Mouse (Mus musculus) liver (tissue): ENCODE results near the gene Mafg.
"Not testable (repeated sequence)": the region's sequence is repeated elsewhere in the genome, so short reads cannot be mapped to it uniquely, and the experiment has no call there.

Source experiments
- DNase-seq: peaks from one replicate; pipeline ENCODE4 v3.0.0-alpha.2; 2020; ENCODE audit warnings: mixed read lengths

Mafg gene

DNA sequence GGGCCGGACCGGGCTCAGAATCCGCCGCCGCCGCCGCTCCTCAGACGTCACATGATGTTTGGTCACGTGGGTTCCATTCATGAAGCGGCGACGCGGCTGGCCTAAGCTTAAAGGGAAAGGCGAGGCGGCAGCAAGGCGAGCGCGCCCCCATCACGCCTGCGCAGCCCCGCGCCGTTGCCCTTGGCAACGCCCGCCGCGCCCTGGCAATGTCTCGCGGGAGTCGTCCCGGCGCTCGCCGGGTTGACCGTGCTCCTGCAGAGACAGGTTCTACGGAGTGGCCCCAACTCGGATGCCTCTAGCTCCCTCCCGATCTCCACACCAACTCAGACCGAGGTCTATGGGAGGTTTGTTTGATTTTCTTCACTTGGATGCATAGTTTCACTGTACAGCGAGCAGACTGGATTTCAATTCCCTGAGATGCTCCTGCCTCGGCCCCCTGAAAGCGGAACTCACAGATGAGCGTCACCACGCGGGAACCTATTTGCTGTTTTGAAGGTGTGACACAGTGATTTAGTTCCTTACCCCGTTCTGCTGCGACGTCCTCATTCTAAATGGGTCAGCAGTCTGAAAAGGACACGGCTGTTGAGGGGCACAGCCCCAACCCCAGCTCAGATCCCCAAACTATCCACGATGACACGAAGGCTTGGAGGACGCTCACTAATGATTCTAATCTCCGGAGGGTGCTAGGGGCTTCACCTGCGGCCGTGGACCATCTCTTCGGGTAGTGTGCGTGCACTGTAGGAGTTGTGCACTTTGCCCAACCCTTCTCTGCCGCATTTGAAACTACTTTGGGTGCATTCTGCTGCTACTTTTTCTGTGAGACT is at the start of gene Mafg:
Mafg (minus strand) TSS at position 81 of the 824 bp plus-strand sequence.
- DNase-seq = peak; percentile 96

DNA sequence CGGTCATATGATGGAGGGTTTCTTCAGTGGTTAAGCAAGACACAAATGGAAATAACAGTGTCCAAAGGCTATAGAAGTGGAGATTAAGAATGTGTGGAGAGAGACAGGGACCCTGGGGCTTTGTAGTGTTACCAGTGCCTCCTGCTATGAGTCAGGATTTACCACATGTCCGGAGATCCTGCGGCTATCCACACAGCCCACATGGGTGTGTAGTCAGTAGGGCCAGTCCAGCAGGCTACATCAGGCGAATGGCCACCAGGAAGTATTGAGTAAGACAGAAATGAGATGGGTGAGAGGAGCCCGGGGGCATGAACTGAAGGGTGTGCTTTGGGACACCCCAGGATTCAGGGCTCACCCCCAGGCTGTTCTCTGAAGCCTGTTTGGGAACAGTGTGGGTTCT is 49.3 kb upstream of the Mafg start:
- no peak for DNase-seq

DNA sequence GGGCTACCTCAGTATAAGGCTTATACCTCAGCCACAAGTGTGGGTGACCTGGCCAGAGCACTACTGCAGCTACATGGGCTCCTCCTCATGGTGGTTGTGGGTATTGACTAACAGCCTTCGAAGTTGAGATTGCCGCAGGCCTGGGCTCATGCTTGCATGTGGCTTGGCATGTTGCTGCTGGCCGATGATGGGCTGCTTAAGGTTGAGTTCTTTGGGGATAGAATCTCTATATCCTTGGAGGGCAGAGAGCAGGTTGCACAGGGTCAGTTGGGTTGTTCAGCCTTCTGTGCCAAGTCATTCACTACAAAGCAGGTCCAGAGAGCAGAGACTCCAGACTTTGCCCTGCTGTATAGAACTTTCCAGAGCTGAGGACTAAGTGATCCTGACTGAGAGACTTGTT is 46.5 kb upstream of the Mafg start:
- DNase-seq = peak; percentile 33

DNA sequence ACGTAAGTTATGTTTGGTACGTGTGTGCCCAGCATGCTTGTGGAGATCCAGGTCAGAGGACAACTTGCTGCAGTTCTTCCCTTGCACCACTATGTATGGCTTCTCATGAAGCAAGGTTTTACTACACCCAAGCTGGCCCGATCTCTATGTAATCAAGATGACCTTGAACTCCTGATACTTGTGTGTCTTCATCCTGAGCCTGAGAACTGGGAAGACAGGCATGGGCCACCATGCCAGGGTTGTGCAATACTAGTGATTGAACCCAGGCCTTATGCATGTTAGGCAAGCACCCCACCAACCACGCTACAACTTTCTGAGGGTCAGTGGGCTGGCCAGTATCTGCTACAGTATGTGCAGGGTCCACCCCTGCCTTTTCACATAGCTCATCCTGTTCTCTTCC is 43.6 kb upstream of the Mafg start:
- no peak for DNase-seq

DNA sequence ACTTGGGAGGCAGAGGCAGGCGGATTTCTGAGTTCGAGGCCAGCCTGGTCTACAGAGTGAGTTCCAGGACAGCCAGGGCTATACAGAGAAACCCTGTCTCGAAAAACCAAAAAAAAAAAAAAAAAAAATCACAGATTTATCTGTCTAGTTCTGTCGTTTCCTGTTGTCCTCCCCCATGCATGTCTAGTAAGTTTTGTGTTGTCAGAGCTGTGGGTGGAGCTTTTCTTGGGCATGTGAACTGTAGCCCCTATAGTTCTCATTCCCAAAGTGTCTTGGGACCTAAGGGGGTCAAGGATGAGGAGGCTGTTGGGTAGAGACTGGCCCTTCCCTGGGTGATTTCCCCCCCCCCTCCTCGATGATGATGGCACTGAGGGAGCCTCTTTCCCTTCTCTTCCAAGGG is 42.5 kb upstream of the Mafg start:
- not testable (repeated sequence) for DNase-seq

DNA sequence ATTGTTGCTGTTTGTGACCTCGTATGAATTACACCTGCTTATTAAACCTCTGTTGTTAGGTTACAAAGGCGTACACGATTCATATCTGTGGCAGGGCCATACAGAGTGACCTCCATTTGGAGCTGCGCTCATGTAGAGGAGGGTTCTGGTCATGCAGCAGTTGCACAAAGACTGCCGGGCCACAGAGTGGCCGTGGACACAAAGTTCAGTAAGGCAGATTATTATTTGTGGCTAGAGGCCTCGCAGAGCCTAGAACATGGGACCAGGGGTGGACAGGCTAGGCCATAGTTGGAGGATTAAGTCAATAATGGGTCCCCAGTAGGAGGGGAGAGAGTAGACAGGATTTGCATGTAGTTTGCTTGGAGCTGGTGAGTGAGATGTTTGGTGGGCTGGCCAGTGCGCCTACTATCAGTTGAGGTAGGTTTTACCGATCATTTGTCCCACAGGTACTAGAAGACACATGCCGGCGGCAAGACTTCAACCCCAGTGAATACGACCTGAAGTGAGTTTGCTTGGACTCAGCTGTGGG is 40.3 kb upstream of the Mafg start:
- no peak for DNase-seq

DNA sequence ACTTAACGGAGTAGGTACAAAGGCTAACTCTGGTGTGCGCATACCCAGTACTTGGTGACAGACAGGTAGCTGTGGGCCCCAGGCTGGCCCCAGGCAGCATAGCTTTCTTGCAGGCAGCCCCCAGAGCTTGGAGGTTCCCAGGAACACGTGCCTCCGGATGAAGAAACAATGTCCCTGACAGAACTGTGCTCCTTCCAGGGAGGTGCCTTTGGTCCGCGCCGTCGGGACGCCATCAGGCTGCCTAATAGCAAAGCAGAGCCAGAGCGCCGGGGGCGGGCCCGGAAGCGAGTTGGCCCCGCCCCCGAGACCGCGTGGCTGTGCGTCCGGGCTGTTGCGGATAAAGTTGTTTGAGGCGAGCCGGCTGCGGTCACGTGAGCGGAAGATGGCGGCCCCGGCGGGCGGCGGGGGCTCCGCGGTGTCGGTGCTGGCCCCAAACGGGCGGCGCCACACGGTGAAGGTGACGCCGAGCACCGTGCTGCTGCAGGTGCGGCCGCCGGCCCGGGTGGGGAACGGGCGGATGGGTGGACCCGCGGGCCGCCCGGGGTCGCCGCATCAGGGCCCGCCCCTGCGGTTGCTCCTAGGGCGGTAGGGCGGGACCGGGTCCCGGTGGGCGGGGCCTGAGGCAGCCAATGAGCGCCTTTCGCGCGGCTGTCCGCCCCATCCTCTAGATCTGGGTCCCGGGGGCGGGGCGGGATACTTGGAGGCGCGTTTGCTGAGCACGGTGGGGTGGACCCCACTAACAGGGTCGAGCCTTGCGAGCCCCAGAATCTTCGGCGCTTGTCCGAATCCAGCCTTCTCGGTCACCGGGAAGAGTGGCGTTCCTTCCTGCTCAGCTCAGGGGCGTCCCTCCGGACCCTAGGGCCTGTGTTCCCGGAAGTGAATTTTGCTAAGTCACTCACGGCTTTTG is 39.5 kb upstream of the Mafg start, which contains the start of gene Aspscr1:
Aspscr1 (plus strand) TSS at position 287 of the 907 bp plus-strand sequence.
- peak; percentile 99 for DNase-seq

DNA sequence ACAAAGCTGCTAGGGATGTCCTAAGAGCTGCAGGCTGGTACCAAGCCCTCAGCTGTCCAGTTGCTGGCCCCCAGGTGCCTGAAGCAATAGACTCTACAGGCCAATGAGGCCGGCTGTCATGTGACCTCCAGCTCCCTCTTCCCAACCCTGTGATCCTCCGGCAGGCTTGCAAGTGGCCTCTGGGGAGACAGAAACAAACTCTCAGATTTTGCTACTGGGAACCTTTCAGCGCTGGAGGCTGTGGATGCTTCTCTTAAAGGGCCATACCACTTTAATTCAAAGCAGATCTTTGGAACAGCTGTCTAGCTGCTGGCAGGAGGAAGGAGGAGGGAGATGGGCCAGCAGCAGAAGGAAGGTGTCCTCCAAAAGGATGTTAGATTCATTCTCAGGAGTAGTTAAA is 33.2 kb upstream of the Mafg start:
- no peak for DNase-seq

DNA sequence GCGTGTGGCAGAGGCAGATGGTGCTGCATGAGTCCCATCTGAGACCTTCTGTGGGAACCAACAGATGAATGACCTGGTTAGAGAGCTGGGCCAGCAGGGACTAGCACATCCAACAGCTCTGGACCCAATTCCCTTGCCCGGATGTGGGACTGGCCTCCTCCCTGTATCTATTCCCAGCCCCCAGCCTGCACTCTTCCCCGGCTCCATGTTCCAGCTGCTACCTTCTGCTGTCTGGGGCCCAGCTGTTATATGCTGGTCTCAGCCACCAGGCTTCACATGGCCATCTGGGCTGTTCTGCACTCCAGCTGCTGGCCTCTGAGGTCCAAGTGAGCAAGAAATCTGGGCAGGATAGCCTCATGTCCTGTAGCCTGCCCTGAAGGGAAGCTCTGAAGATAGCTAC is 32.0 kb upstream of the Mafg start:
- DNase-seq = no peak

DNA sequence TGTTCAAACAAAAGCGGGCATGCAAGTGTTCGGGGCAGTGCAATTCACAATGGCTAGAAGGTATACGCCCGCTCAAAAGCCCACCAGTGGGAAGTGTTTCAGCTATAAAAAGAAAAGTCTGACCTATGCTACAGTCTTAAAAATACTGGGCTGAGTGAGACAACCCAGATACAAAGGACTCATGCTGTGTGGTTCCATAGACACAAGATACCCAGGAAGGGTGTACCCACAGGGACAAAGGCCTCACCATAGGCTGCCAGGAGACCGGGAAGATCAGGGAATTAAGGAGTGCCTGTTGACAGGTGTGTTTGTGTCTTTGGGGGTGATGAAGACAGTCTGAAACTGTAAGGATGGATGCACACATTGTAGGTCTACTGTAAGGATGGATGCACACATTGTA is 30.3 kb upstream of the Mafg start:
- no peak for DNase-seq

DNA sequence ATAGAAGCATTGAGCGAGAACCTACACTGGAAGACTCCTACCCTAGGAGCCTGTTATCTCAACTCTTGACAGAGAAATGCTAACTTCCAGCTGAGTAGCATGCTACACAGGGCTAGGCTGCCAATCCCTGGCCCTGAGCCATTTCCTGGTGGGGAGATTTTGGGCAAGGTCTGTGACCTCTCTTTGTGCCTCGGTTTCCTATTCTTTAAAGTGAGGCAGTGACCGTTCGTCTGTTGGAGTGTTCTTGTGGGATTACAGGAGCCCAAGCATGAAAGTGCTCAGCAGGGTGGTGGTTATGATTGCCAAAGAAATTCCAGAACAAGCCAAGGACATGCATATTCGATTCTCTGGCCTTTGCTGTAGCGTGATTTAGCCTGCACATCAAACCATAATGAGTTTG is 29.4 kb upstream of the Mafg start:
- DNase-seq = no peak

DNA sequence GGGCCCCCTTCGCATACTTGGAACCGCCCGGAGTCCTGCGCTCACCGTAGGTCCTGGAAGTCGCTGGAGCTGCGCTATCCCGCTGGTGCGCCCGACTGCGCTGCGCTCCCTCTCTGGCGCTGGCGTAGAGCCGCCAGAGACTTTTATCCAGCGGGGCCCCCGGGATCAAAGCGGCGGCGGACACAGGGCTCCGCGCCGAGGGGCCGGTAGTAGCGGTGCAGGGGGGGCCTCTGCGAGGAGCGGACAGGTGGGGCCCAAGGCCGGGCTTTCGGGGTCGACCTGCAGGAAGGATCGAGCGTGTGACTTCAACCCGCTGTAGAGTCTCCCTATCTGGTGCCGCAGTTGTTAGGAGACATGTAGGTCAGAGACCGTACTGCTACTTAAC is 27.7 kb upstream of the Mafg start, which contains the start of gene Notum:
Notum (minus strand) TSS at position 100 of the 385 bp plus-strand sequence.
- DNase-seq = no peak

DNA sequence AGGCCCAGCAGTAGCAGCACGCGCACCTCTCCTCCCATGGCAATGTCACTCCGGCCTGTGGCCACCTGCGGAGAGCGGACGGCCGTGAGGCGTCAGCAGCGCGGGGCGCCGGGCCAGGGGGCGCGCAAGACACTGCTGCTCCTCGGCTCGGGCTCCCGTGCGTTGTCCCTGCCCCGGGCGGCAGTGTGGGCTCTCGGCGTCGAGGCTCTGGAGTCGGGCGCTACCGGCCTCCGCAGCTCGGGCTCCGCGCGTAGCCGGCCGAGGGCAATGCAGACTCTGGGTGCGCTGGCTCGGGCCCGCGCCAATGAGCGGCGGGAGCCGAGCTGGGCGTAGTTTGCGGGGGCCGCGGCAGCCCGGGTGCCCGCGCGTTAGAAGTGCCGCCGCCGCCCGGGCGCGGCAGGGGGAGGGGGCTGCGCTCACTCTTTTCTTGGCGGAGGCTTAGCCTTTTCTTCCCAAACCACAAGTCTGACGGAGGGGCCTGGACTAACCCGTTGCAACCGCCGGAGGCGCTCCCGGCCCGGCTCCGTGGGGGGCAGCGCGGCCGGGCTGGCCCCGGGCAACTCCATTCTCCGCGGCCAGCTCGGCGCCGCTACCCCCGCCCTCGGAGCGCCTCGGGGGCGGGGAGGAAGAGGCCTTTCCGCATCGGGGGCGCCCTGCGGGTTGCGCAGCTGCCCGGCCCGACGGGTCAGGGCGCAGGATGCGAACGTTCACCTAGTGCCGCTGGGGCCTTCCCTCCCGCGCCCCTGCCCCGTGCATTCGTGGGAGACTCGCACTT is 27.1 kb upstream of the Mafg start:
- DNase-seq = peak; percentile 31

DNA sequence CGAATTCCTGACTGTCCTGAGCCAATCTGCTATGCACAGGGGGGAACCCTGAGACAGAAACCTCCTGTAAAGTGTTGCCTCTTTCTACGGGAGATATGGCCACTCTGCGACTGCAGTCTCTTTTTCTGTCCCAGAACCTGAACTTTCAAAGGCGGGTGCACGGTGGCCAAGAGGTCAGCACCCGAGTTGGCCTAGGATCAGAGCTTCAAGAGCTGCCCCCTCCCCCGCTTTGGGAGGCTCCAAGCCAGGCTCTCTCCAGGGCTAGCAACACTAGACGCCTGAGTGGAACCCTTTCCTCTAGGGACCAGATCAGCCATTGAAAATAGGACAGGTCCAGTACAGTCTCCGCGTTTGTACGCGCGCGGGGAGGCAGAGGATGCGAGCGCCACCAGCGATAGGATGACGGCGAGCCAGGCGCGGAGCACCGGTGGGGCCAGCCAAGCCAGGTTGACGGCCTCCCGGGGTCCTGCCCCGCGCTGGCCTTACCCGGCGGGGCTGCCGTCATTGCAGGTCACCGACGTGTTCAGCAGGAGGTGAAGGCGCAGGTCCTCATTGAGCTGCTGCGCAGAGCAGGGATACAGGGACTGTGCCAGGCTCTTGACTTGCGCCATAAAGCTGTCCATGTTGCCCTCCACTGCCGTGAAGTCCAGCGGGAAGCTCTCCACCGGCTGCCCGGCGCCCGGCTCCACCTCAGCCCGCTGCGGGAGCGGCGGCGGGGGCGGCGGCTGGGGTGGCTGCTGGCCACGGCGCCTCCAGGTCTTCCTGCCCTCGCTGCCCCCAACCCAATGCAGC is 26.3 kb upstream of the Mafg start:
- DNase-seq = no peak

DNA sequence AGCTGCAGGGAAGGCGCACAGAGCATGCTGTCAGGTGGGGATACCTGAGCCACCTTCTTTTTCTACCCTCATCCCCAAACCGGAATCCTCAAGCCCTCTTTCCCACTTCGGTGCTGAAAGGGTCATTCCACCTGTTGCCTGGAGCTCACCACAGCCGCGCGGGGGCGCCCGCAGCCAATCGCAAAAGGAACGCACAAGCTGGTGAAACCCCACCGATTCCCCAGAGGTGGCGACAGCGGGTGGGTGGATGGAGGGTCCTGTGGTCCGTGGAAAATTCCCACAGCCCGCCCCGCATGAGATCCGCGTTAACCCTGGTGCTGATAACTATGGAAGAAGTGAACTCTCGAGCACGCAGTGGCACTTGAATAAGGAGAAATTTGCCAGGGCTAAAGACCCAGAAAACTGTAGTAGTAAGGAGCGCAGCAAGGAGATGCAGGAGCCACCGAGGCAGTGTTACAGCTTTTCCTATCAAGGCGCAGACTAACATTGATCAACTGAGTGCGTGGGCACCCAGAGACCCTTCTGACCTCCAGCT is 25.5 kb upstream of the Mafg start:
- peak; percentile 80 for DNase-seq

DNA sequence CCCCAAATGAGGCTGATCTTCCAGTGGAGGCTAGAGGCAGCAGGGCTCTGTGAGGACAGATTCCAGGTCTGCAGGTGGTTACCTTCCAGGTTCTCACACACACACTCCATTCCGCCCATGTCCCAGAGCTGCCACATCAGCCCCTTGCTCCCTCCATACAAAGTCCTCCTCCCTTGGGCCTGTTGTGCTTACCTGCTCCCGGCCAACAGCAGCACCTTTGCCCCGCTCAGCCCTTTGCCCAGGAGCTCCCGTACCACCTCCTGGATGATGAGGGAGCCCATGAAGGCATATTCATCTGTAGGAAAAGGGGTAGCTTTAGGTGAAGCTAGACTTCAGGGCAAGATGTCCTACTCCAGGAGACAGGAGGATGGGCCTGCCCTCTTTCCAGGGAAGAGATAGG is 23.9 kb upstream of the Mafg start:
- no peak for DNase-seq

DNA sequence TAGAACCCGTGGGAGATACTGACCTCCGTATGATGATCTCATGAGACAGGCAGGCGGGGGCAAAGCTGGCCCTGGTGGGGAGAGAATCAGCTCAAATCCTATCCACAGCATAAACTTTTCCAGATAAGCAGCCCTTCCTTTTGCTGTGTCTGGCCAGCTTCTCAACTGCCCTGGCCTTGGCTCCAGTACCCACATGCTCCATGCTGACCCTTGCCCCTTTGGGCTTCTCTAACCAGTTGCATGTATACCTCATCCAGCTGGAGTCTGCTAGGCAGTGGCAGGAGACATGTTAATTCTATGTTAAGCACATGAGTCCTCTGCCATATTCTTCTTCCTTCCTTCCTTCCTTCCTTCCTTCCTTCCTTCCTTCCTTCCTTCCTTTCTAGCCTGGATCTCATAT is 21.3 kb upstream of the Mafg start:
- DNase-seq = no peak

DNA sequence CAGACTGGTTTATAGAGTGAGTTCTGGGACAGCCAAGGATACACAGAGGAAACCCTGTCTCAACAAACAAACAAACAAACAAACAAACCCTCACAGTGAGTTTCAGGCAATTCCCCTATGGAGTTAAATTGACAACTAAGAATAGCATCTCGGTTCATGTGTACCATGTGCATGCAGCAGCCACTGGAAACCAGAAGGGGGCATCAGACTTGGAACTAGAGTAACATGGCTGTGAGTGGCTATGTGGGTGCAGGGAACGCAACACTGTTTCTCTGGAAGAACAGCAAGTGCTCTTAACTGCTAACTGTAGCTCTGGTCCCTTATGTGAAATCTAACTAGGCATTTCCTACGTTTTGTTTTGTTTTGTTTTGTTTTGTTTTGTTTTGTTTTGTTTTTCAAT is 18.5 kb upstream of the Mafg start:
- no peak for DNase-seq

DNA sequence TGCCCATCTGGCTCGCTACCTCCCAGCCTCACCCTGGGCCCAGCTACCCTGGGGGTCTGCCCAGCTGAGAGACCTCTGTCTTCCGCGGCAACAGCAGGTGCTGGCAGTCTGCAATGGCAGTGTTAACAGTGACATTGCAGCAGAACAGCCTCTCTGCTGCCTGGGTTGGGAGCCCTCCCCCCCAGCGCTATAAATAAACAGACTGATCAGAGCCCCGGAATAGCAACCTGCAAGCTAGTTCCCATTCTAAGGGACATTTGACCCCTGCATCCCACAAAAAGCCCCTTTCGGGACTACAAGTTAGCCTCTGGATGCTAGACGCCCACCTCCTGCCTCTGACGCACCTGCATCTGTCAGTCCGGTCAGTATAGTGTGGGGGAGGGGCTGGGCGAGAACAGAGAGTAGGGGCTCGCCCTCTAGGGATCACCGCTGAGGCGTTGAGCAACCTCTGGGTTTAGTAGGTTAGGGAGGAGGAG is 14.6 kb upstream of the Mafg start, which contains the start of gene Myadml2:
Myadml2 (minus strand) TSS at position 158 of the 476 bp plus-strand sequence.
- DNase-seq = peak; percentile 64

DNA sequence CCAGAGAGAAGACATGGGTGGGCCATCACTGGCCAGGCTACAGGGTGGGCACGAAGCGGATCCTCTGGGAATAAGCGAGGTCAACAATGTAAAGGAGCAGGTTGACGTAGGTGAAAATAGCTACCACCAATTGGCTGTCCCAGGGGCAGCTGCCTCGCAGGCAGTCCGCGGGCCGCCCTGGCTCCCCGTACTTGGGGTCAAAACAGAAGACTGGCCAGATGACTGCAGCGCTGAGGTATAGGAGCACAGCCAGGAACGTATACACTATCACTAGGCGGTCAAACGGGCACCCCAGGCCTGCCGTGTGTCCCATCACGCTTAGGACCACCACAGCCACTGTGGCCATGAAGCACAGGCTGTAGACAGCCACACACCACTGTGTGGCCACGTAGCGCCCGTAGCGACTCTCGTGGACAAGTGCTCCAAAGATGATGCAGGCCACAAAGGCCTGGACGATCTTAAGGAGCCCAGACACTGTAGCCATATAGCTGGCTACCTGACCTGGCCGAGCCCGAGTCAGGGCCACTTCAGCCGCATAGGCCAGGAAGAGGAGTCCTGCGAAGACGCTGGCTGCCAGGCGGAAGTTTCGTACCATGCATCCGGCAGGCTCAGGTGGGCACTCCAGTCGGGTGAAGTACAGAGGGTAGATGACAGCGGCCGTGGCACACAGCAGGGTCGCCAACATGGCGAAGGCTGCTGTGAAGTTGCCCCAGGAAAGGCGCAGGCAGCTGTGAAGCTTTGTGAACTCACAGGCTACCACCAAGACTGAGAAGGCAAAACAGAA is 13.8 kb upstream of the Mafg start:
- no peak for DNase-seq

DNA sequence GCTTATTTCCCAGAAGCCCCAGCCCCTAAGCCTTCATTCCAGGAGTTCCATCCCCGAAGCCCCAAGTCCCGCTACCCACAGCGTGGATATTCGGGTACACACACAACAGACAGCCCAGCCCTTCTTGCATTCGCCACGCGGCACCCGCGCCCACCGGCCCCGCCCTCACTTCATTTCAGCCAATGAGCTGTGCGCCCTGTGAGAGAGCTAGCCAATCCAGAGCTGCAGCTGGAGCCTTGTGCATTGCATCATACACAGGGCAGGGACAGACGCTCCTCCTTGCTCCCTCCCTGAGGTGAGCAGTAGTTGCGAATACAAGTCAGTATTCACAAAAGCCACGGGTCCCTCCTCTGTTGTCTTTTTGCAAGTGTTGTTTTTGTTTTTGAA is 10.2 kb upstream of the Mafg start, which contains the start of gene Pycr1:
Pycr1 (minus strand) TSS at position 169 of the 387 bp plus-strand sequence.
- peak; percentile 95 for DNase-seq
